Mouse (Mus musculus) inflammation-experienced regulatory T-cells, adult 6 months (primary cell): ENCODE measurements around the gene Tfap4. TPM values are rescaled to one million over a fixed set of nuclear protein-coding genes. Genes with fewer than 3 reads are reported as not detected.

Experiments
- ATAC-seq: one replicate; pipeline ENCODE4 v1.8.0; 2017
- polyA plus RNA-seq, 3 experiments: library from polyadenylated mRNA; unstranded; fragments of 100-300 nt; shearing (Covaris generic); gene quantifications; one replicate each; pipeline ENCODE4 v1.2.1; 2017

Tfap4 gene
- polyA plus RNA-seq = 1 to 10 TPM; 3.1 to 5.8 (median 4.2) TPM

GRCm38 (mm10) chr16:4559715-4560144 lies at the start of gene Tfap4:
TSS of gene Tfap4 (minus strand) at chr16:4559854.
- peak; percentile 33 for ATAC-seq

DNA sequence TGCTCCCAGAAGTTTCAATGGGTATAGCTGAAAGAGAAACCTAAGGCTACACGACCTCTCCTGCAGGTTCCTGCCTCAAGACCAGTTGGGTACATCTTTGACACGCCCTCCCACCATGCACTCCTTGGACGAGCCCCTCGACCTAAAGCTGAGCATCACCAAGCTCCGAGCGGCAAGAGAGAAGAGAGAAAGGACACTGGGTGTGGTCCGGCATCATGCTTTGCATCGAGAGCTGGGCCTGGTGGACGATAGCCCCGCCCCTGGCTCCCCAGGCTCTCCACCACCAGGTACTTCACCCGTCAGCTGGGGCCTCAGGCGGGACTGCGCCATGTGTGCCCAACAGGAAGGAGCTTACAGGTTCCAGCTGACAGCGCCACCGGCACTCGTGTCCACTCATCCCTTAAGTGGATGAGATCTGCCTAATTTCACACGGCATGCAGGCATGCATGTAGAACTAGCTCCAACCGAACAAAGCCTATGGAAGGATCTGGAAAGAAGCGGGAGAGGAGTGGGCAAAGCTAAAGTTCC lies 48.9 kb upstream of the Tfap4 start:
- no peak for ATAC-seq

GRCm38 (mm10) chr16:4607818-4608531 lies 48.3 kb upstream of the Tfap4 start:
- peak; percentile 93 for ATAC-seq

- no peak for ATAC-seq
Measured at GRCm38 (mm10) chr16:4606431-4607084, 46.9 kb upstream of the Tfap4 start.

DNA sequence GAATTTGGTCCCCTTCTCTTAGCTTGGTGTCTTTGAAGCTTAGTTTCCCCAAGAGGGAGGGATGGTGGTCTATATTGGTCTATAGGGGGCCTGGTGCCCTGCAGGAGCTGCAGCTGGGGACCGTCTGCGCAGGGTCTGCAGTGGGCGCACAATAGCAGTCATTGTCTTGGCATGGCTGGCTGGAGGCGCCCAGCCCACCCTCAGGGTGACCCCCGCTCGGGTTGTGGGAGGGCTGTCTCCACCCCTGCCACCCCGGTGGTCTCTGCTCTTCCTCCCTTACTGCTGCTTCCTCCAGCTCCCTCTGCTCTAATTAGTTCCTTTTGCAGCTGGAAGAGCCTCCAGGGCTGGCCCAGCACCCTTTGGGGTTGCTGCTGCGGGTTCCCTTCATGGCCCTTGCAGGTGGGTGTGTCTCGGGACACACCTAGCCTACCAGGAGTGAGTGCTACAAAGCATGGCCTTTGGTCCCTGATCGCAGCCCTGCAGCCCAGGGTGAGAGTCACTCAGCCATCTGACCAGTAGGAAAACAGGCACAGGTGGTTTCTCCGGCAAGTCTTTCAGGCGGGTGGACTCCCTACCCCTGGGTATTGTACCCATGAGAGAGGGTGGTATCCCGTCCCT lies 46.0 kb upstream of the Tfap4 start:
- no peak for ATAC-seq

GRCm38 (mm10) chr16:4604293-4604837 lies 44.7 kb upstream of the Tfap4 start:
- ATAC-seq = no peak

GRCm38 (mm10) chr16:4603453-4603837 lies 43.8 kb upstream of the Tfap4 start:
- ATAC-seq = no peak

DNA sequence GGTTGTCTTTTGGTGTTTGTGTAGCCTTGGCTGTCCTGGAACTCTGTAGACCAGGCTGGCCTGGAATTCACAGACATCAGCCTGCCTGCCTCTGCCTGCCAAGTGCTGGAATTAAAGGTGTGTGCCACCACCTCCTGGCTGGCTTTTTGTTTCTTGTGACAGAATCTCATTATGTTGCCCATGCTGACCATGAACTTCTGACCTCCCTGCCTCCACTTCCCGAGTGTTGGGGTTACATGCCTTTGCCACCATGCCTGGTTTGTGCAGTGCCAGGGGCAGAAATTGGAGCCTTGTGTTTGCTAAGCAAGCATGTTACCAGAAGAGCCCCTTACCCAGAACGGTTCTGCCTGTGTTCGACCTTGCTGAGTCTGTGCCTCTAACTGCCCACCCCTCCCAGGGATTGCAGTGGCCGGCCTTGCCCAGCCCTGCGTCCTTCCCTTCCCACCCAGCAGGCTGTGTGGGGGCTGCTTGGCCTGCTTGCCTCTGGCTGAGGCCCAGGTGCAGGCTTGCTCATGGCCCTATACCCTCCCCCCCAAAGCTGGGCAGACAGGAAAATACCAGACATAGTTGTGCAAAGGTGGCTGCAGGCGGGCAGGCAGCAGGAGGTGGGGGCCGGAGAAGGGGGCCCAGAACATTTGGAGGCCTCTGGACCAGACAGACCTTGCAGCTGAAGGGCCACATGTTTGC lies 43.3 kb upstream of the Tfap4 start:
- no peak for ATAC-seq

DNA sequence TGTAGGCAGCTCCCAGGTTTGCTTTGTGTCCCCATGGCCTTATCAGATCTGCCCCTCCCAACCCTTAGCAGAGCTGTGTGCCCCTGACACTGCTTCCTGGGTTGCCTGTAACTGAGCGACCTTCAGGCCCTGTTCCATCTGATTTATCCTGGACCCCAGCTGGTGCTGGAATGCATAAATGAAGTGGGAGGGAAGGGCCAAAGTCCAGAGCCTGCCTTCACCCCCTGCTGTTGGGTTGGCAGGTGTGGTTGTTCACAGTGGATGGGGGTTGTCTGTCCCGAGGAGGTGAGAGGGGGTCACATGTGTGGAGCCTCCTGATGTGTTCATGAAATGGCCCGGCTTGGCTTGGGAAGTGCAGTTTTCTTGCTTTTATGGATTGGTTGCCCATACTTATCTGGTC lies 42.5 kb upstream of the Tfap4 start:
- no peak for ATAC-seq

- ATAC-seq = no peak
Measured at GRCm38 (mm10) chr16:4600701-4601310, 41.2 kb upstream of the Tfap4 start.

DNA sequence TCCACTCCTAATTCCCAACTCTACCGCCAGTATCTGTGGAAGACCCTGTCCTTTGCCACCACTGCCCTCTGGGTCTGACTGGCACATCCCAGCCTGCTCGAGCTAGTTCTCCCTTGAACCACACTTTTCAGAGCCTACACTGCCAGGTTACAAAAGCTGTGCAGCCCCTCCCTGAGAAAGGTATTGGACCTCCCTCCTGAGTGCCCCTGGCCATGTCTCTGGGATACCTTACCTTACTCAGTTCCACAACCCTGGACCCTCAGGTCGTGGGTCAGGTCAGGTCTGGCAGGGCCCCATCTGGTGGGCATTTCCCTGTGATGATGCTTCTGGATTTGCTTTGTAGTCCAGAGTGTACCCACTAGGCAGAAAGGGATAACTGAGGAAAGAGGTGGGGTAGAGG lies 40.0 kb upstream of the Tfap4 start:
- no peak for ATAC-seq

- no peak for ATAC-seq
Measured at GRCm38 (mm10) chr16:4598891-4599543, 39.4 kb upstream of the Tfap4 start.

DNA sequence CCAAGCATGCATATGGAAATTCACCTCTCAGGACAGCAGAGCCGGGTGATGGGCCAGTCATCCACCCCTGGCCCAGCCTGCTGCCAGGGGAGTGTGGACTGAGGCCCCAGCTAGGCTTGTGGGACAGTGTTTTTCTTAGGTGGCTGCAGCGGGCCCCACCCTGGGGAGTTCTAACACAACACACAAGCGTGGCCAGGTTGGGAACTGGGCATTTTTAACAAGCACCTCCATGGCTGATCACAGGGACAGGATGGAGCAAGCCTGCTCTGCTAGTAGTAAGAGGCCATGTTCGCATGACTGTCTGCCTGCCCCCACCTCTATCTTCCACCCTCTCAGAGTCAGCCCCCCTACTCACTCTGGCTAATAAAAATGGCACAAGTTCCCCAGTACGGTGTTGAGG lies 38.4 kb upstream of the Tfap4 start:
- ATAC-seq = no peak

DNA sequence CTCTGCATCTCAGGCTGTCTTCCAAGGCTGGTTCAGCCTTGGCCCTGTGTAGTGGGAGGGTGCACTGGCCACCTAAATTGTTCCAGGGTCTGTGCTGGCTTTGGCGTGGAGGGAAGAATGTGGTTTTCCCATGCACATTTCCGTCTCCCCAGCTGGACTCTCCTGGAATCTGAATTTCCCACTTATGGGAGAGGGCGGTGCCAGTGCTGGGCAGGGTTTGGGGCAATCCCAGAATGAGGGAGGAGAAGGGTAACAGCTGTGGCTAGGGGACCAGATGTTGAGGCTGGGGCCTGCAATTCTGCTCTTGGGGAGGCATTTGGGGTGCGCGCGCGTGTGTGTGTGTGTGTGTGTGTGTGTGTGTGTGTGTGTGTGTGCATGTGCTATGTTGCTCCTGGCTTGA lies 37.6 kb upstream of the Tfap4 start:
- no peak for ATAC-seq

GRCm38 (mm10) chr16:4596836-4597235 lies 37.2 kb upstream of the Tfap4 start:
- ATAC-seq = no peak

DNA sequence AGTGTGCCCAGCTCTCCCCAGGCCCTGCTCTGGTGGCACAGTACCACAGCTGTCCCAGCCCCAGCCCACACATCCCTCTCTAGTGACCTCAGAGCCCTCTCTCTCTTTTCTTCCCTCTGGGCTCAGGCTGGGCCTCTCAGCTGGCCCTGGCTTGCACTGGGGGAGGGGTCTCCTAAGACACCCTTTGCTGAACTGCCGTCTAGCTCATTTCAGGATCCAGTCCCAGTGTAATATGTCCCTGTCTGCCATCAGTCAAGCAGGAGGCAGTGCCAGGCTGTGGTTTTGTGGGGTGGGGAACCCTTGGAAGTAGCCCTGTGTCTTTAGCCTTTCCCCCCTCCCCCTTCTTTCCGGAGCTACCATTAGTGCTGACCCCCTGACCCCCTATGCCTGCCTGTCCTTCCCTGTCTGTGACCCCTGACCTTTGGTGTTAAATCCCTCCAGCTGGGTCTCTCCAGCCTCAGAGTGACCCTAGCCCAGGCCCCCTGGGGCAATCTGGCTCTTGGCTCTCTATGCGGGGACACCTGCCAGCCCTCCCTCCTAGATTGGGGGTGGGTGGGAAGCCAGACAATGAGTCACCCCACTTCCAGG lies 36.6 kb upstream of the Tfap4 start:
- no peak for ATAC-seq

DNA sequence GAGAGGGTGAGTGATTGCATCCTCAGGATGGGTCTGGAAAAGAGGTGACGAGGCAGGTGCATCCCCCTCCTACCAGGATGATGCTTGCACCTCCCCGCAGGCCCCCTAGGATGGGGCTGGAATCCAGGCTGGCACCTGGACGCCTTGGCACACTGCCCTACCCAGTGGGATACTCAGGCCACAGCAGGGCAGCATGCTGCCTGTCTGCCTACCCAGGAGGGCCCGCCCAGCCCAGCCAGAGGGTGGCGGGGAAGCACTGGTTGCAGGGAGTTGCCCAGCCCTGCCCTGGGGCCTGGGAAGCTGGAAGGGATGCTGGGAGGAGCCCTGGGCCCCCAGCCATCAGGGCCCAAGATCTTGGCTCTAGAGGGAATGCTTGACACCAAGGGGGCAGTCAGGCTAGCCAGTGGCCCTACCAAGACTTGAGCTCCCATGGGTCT lies 35.9 kb upstream of the Tfap4 start:
- ATAC-seq = no peak

- ATAC-seq = peak; percentile 30
Measured at GRCm38 (mm10) chr16:4594814-4595526, 35.3 kb upstream of the Tfap4 start.

DNA sequence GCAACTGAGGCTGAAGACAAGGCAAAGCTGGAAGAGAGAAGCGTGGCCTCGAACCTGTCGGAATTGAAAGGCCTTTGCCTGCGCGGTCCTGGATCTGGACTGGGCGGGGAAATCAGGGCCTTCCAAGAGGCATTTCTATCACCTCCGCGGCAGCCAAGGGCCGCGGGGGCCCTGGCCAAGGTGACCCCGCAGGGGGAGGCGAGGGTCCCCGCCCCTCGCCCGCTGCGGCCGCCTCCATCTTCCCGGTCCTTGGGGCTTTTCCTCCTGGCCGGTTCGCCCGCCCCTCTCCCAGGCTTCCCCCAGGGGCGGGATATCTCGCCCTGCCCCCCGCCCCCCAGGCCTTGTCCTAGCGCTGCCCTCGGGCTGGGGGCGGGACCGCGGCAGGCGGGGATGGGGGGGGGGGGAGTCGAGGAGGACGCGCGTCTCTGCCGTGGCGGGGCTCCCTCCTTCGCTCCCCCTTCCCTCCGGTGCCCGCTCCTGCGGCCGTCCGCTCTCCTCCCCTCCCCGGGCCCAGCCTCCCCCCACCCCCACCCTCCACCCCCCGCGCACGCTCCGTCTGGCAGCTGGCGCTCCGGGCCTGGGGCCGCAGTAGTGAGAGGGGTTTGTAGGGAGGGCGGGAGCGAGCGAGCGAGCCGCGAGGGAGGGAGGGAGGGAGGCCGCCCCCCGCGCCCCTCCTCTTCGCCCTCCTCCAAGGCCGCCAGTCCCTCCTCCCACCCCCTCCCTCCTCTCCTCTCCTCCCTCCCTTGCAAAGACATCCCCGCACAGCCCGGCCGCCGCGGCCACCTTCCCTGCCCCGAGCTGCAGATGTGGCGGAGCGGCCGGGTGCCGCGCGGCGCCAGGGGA lies 34.5 kb upstream of the Tfap4 start, which contains the start of gene Glis2:
Gene Glis2, plus strand, starts transcription at position 743 of the 843 bp plus-strand sequence.
- peak; percentile 30 for ATAC-seq
